Mouse (Mus musculus) brain, embryonic 14.5 days (tissue): Measurements from ENCODE around the gene Coq10a.

Experiments
- CTCF ChIP-seq: fragments of 200-500 bp; IDR thresholded peaks from 2 replicates; pipeline ENCODE4 v1.5.1; 2012; ENCODE audit warnings: inconsistent platforms, mild to moderate bottlenecking, moderate library complexity, borderline replicate concordance; ENCODE audit not compliant: insufficient read depth, insufficient read length; ENCODE audit errors: extremely low read depth
- POLR2A ChIP-seq: fragments of 200-500 bp; IDR thresholded peaks from 2 replicates; pipeline ENCODE4 v1.6.1; 2012; ENCODE audit warnings: mild to moderate bottlenecking, inconsistent platforms, borderline replicate concordance; ENCODE audit not compliant: poor library complexity, insufficient read depth, insufficient read length, severe bottlenecking; ENCODE audit errors: extremely low read depth

GRCm38 (mm10) chr10:128376099-128376454 lies 7.3 kb upstream of the Coq10a start:
- TF ChIP-seq POLR2A: no peak
- TF ChIP-seq CTCF: no peak
